In genomic region chr2:33179171-33179929, GRCm38 (mm10) we compare ENCODE assay signal across 8 mouse cellular contexts. TPM values are rescaled to one million over a fixed set of nuclear protein-coding genes. Genes with fewer than 3 reads are reported as not detected.
DNase-seq lines count a peak whose midpoint lies in the region; ATAC-seq and TF ChIP-seq lines count a peak whose summit lies in the region.

No protein-coding gene starts in this region.

- DNase-seq in heart, postnatal 0 days (ENCODE audit: low spot score) = no peak
- no peak for DNase-seq in heart, adult 8-10 months (ENCODE audit: low spot score)
- no peak for DNase-seq in Patski (ENCODE audit: low read depth, low spot score)
- no peak for DNase-seq in hindbrain, embryonic 10.5 days (ENCODE audit: low spot score)
- no peak for DNase-seq in frontal cortex, postnatal 10 days (ENCODE audit: low spot score in 2 of 2)

- in situ Hi-C loops in Patski (cut with MboI; ENCODE audit: low pct_unique_long_range_greater_than_20kb) = no loop called here

- 0 out of 2 replicates have a peak overlapping the region, but pooled peaks have one; percentile 39 for H3K27ac ChIP-seq in heart, postnatal 0 days (ENCODE audit: low read depth)
- peak overlapping the region; percentile 73 for H3K27ac ChIP-seq in hindbrain, embryonic 10.5 days
- peak overlapping the region; percentile 10; the same call in 1 of the 2 replicates for H3K27ac ChIP-seq in midbrain, embryonic 12.5 days (replicated peaks)

- no peaks in the 10 kb centered on the region for H3K9me3 ChIP-seq in heart, postnatal 0 days (replicated peaks; ENCODE audit: control insufficient read depth, low read length)
- no peaks in the 10 kb centered on the region for H3K9me3 ChIP-seq in hindbrain, embryonic 10.5 days
- no peaks in the 10 kb centered on the region for H3K9me3 ChIP-seq in midbrain, embryonic 12.5 days

- CTCF ChIA-PET in Patski (lab: Charles Lee) = interaction anchor here (1.2 kb wide), 1 partner anchor 14 kb away, joined by 3 read pairs; no protein-coding TSS in a partner anchor

- H3K4me2 ChIP-seq in heart, postnatal 0 days (ENCODE audit: low read depth, low read length) = no peak overlapping the region
- no peak overlapping the region for H3K4me2 ChIP-seq in midbrain, embryonic 12.5 days (replicated peaks)

- no peak for TF ChIP-seq CTCF in heart, postnatal 0 days (IDR thresholded peaks at IDR 0.05; ENCODE audit: low read depth)
- no peak for TF ChIP-seq CTCF in Patski (IDR thresholded peaks at IDR 0.05)

- ATAC-seq in heart, postnatal 0 days (ENCODE audit: insufficient read depth, low read depth) = no peak
- ATAC-seq in Patski = peak; percentile 60
- ATAC-seq in midbrain, embryonic 12.5 days (ENCODE audit: low FRiP score, low read depth) = no peak
- no peak for ATAC-seq in megakaryocyte-erythroid progenitor cell, adult 5-6 weeks (replicated peaks; ENCODE audit: low FRiP score, low TSS enrichment, poor library complexity, severe bottlenecking)
- no peak for ATAC-seq in cerebellum, adult (ENCODE audit: insufficient number of reproducible peaks, low FRiP score, low TSS enrichment)

- no peak for TF ChIP-seq EP300 in heart, postnatal 0 days (IDR thresholded peaks at IDR 0.05; ENCODE audit: low read depth)

- H3K9ac ChIP-seq in heart, postnatal 0 days (replicated peaks; ENCODE audit: low read depth, low read length) = no peak overlapping the region
- no peak overlapping the region; the same call in 1 of the 2 replicates for H3K9ac ChIP-seq in midbrain, embryonic 12.5 days (replicated peaks)

- H3K4me3 ChIP-seq in heart, postnatal 0 days (ENCODE audit: low read depth, low read length) = no peak overlapping the region
- no peak overlapping the region for H3K4me3 ChIP-seq in hindbrain, embryonic 10.5 days
- no peak overlapping the region for H3K4me3 ChIP-seq in midbrain, embryonic 12.5 days

- H3K36me3 ChIP-seq in heart, postnatal 0 days (replicated peaks; ENCODE audit: control insufficient read depth, insufficient read depth, low read length) = no peaks in the 10 kb centered on the region
- no peaks in the 10 kb centered on the region for H3K36me3 ChIP-seq in hindbrain, embryonic 10.5 days
- no peaks in the 10 kb centered on the region for H3K36me3 ChIP-seq in midbrain, embryonic 12.5 days

- POLR2A ChIA-PET in Patski (lab: Charles Lee) = no interaction called here

- 82% methylated on average over 14 of the region's 14 CpGs for WGBS in heart, postnatal 0 days
- WGBS in hindbrain, embryonic 10.5 days = 61% methylated on average over 14 of the region's 14 CpGs
- 63% methylated on average over 14 of the region's 14 CpGs for WGBS in midbrain, embryonic 12.5 days

- H3K27me3 ChIP-seq in heart, postnatal 0 days (ENCODE audit: control insufficient read depth, insufficient read depth, low read length) = no peaks in the 10 kb centered on the region
- H3K27me3 ChIP-seq in Patski = no peaks in the 10 kb centered on the region
- no peaks in the 10 kb centered on the region for H3K27me3 ChIP-seq in hindbrain, embryonic 10.5 days (ENCODE audit: insufficient read depth, poor library complexity, severe bottlenecking)
- no peaks in the 10 kb centered on the region for H3K27me3 ChIP-seq in midbrain, embryonic 12.5 days

- H3K4me1 ChIP-seq in heart, postnatal 0 days (ENCODE audit: control insufficient read depth, insufficient read depth) = peaks cover 27% of the 10 kb centered on the region
- H3K4me1 ChIP-seq in hindbrain, embryonic 10.5 days (replicated peaks) = peaks cover 39% of the 10 kb centered on the region
- H3K4me1 ChIP-seq in midbrain, embryonic 12.5 days = peaks cover 34% of the 10 kb centered on the region

RNA-seq across cellular contexts. Expression of gene Angptl2, which starts 36.5 kb away (rescaled TPM):
- total RNA-seq in heart, postnatal 0 days (2014; rRNA removed; ENCODE audit: low replicate concordance) = 124 and 149 TPM in 2 replicates
- polyA plus RNA-seq in heart, postnatal 0 days (2015; fragmentation: Nextera tagmentation; extraction: Ambion mirVana) = 58.0 and 66.5 TPM in 2 replicates
- total RNA-seq in heart, adult 8-10 months (2022) = 10 to 100 TPM; 32.9 to 57.7 (median 53.5) TPM
- polyA plus RNA-seq in Patski (2021) = 16.2 TPM
- polyA plus RNA-seq in hindbrain, embryonic 10.5 days (2016; fragmentation: Nextera tagmentation; extraction: Ambion mirVana) = 26.0 and 26.7 TPM in 2 replicates
- 26.5 and 31.5 TPM in 2 replicates for polyA plus RNA-seq in midbrain, embryonic 12.5 days (2016; fragmentation: Nextera tagmentation; extraction: Ambion mirVana)
- total RNA-seq in megakaryocyte-erythroid progenitor cell, adult 5-6 weeks (2014; fragmentation: Nextera tagmentation) = not detected in 2 replicates
- 0.72 and 0.89 TPM in 2 replicates for total RNA-seq in megakaryocyte-erythroid progenitor cell, adult 5-6 weeks (2017)

RNA-seq across cellular contexts. Expression of gene Garnl3, which starts 47.9 kb away (rescaled TPM):
- total RNA-seq in heart, postnatal 0 days (2014; rRNA removed; ENCODE audit: low replicate concordance) = 4.0 and 6.3 TPM in 2 replicates
- polyA plus RNA-seq in heart, postnatal 0 days (2015; fragmentation: Nextera tagmentation; extraction: Ambion mirVana) = 6.1 TPM in 2 replicates
- total RNA-seq in heart, adult 8-10 months (2022) = 1 to 10 TPM; 2.6 to 6.7 (median 3.5) TPM
- polyA plus RNA-seq in Patski (2021) = 14.2 TPM
- 9.6 and 14.5 TPM in 2 replicates for polyA plus RNA-seq in hindbrain, embryonic 10.5 days (2016; fragmentation: Nextera tagmentation; extraction: Ambion mirVana)
- 15.6 and 16.6 TPM in 2 replicates for polyA plus RNA-seq in midbrain, embryonic 12.5 days (2016; fragmentation: Nextera tagmentation; extraction: Ambion mirVana)
- total RNA-seq in megakaryocyte-erythroid progenitor cell, adult 5-6 weeks (2014; fragmentation: Nextera tagmentation) = 2.5 and 3.3 TPM in 2 replicates
- total RNA-seq in megakaryocyte-erythroid progenitor cell, adult 5-6 weeks (2017) = 0.61 TPM in 1 of 2 replicates, not detected in the other

Comparison
In these comparisons a context has a peak if more than half of its experiments do, and no peak if none do; other contexts are left out.
1. H3K27ac ChIP-seq: peak in every context shown above with its lines; median percentile 73 in hindbrain, embryonic 10.5 days; 39 in heart, postnatal 0 days; 10 in midbrain, embryonic 12.5 days.